Mouse (Mus musculus) urinary bladder, postnatal 14 days (tissue): ENCODE results near the gene Sohlh1.
"Not testable (repeated sequence)": the region's sequence is repeated elsewhere in the genome, so short reads cannot be mapped to it uniquely, and the experiment has no call there.

Source experiments
- DNase-seq: peaks from one replicate; pipeline ENCODE4 v3.0.0; 2021; ENCODE audit warnings: low spot score

Sohlh1 gene

DNA sequence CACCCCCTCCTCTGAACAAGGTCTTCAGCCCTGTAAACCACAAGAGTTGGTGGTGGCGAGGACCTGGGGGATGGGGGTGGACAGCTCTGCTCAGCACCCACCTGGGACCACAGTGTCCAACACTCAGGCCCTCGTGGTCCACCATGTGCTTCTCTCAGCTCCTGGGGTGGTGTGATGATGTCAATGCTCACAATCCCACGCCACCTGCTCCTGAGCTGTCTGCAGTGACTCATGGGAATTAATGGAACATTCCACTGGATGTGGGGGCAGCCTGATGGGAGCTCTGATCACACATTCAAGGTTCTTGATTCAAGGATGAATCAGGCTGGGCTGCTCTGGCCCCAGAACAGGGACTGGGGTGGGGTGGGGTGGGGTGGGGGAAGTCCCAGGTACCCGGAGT lies 4.9 kb downstream of the Sohlh1 start:
- no peak for DNase-seq

DNA sequence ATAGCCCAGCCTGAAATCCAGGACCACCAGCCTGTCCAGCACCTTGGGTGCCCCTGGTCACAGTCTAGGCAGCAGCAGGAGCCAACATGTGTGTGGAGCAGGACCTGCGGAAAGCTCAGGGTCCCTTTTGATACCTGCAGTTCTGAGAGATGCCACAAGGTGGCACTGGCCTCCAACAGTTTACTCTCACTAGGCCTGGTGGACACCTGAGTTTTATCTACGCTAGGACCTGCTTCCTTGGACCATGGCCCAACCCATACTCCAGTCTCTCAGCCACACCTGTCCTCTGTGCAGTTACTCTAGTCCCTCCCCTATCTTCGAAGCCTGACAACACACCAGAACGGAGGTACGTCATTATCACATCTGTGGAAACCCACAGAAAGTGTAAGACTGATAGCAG lies 10.8 kb downstream of the Sohlh1 start:
- DNase-seq = peak; percentile 77

DNA sequence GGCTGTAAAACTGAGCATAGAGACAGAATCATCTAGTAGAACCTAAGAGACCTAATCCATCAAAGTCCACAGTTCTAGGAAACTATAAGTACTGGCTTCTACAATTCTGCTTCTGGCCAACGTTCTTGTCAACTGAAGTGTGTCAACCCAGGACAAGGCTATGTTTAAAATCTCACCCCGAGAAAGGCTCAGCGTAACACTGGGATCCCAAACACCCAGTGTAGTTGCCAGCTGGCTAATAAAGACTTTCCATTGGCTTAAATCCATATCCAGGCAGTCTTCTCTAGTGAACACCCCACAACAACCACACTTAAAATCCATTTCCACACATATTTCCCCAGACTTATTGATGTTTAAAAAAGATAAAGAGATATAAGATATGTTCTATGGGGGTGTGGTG lies 16.3 kb downstream of the Sohlh1 start:
- no peak for DNase-seq

DNA sequence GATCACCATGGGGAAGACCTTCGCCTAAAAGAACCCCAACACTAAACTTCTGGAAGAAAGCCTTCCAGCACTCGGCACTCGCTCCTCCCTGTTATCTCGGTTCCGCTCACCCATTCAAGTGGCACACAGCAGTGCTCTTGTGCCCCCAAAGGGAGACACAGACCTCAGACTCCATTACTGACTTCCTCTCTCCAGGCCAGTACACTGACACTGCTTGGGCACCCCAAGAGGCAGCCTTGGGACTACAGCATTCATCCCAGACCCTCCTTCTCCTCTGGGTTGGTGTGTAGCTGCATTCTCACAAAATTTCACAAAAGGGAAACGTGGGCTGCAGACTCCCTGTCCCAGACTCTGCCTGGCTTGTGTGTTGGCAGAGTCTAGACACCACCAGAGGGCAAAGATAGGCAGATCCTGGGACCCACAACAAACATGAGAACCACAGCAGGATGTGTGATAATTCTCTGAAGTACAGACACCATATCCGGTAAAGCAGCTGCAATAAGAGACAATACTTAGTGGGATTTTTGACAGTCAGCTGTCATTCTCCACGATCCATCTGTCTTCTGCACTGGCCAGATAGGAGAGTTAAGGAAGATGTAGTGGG lies 18.6 kb downstream of the Sohlh1 start:
- DNase-seq = no peak

DNA sequence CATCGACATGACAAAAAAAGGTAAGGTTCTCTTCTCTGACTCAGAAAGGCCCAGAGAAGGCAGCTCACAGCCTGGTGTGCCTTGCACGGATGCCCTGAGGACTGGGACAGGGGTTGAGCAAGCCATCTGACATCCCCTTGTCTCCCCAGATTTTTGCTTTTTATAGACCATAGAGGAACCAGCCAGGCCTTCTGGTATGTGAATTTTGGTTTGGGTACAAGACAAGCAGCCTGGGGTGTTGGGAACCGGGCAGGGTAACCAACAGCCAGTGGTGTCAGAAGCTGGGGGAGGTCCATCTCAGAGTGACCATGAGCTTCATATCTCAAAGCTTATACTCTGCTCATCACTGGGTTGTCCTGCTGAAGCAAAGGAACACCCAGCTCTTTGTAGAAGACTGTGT lies 22.3 kb downstream of the Sohlh1 start:
- no peak for DNase-seq

DNA sequence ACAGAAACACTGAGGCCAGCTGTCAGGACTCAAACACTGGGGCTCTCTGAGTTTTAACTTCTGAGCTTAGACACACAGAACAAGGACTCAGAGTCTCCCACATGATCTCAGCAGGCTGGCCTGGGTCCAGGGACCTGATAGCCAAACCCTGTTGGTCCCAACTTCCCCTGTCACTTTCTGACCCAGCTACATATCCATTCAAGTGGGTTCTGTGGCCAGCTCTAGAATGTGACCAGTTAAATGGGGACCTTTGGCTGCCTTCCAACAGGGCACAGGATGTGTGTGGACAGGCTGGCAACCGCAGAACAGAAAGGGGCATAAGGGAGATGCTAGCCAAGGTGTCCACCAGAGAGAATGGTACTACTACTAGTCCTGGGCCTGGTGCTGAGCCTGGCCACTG lies 24.2 kb downstream of the Sohlh1 start, which contains the start of gene Lcn9:
Lcn9 (plus strand) TSS at position 348 of the 400 bp plus-strand sequence.
- DNase-seq = no peak

DNA sequence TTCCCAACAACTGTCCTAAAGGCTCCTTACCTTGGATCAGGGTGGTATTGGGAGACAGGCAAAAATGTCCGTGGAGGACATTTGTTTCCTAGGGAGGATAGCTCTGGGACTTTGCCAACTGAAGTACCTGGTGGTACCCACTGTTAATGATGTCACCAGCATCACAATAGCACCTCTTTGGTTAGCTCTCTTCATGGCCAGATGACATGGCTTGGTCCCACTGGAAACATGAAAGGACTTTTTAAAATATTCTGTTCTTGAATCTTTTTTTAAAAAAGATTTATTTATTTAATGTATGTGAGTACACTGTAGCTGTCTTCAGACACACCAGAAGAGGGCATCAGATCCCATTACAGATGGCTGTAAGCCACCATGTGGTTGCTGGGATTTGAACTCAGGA lies 31.3 kb downstream of the Sohlh1 start, which contains the start of gene Glt6d1:
Glt6d1 (minus strand) TSS at position 101 of the 400 bp plus-strand sequence.
- not testable (repeated sequence) for DNase-seq

DNA sequence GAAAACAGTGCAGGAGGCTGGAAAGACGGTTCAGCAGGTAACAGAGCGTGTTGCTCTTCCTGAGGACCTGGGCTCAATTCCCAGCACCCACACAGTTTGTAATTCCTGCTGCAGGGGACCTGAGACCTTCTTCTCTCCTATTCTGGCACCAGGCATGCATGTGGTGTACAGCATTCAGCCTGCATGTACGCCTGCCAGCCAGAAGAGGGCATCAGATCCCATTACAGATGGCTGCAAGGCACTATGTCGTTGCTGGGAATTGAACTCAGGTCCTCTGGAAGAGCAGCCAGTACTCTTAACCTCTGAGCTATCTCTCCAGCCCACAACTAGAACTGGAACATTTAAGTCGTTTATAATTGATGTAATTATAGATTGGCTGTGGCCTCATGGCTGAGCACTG lies 33.7 kb downstream of the Sohlh1 start:
- DNase-seq = no peak

DNA sequence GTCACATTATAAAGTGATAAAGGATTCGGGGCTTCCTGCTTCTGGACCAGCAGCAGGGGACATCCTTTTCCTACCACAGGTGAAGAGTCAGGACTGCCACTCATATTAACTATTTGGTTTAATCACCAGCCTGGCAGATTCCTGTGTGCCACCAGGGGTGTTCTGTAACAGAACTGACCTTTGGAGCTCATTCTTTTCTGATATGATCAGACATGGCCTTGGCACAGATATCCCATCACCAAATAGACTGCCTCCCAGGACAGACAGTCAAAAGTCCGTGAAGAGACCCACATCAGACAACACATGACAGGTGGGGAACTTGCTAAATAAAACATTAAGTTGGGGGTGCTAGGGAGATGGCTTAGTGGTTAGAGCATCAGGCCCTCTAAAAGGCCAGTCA lies 35.3 kb downstream of the Sohlh1 start:
- DNase-seq = no peak

DNA sequence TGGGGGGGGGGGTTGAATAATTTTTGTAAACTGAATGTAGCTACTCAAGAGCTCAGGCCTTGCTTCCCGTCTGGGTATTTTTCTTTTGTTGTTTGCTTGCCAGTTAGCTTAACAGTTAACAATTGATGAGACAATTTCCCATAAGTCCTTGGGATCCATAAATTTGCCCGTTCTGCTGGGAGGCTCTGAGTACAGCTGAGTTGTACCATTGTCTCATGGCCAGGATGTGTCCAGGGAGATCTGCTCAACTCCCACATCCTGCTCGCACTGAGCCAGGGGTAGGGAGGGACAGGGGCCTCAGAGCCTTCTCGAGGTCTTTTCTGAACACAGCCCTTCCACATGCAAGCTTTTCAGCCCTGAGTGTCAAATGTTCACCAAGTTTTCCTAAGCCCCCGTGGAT lies 49.0 kb downstream of the Sohlh1 start:
- DNase-seq = no peak

DNA sequence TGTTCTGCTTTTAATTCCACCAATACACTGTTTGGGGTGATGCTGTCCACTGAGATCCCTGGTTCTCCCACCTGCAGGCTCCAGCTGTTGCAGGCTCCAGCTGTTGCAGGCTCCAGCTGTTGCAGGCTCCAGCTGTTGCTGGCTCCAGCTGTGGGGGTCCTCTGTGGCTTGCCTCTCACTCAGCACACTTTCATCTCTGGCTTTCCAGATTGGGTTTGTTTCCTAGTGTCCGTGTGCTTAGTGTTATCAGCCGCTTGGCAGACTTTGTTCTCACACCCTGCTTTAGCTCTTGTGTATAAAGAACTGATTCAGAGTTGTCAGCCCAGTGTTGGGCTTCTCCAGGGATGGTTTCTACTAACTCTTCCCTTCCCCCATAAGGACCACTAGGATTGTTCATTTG lies 49.4 kb downstream of the Sohlh1 start:
- DNase-seq = no peak
